Mouse (Mus musculus) heart, embryonic 11.5 days (tissue): ENCODE data around the gene U2surp. TPM values are rescaled to one million over a fixed set of nuclear protein-coding genes. Genes with fewer than 3 reads are reported as not detected.

Experiments used
- ATAC-seq: fragments of 200-750 bp; cut with Nextera tagmentation; replicated peaks from 2 replicates; pipeline ENCODE4 v1.8.0; 2017; ENCODE audit warnings: moderate library complexity; ENCODE audit not compliant: insufficient number of reproducible peaks, low FRiP score, low TSS enrichment
- H3K27ac ChIP-seq: fragments of 300-500 bp; sonication (generic); 2 replicates; pipeline ENCODE4 v1.5.1; 2014; ENCODE audit warnings: mild to moderate bottlenecking, low read depth, low read length
- H3K27me3 ChIP-seq: fragments of 300-500 bp; sonication (generic); 2 replicates; pipeline ENCODE4 v1.6.1; 2014; ENCODE audit warnings: mild to moderate bottlenecking, low read length, mixed read lengths; ENCODE audit not compliant: control insufficient read depth, insufficient read depth
- H3K36me3 ChIP-seq: fragments of 300-500 bp; sonication (generic); 2 replicates; pipeline ENCODE4 v1.6.1; 2014; ENCODE audit warnings: mild to moderate bottlenecking, low read length, moderate library complexity, mixed read lengths; ENCODE audit not compliant: control insufficient read depth, insufficient read depth
- H3K4me1 ChIP-seq: fragments of 300-500 bp; sonication (generic); 2 replicates; pipeline ENCODE4 v1.6.1; 2014; ENCODE audit warnings: low read length; ENCODE audit not compliant: control insufficient read depth, insufficient read depth
- H3K4me2 ChIP-seq: fragments of 300-500 bp; sonication (generic); 2 replicates; pipeline ENCODE4 v1.6.1; 2014; ENCODE audit warnings: mild to moderate bottlenecking, moderate library complexity
- H3K4me3 ChIP-seq: fragments of 300-500 bp; sonication (generic); 2 replicates; pipeline ENCODE4 v1.5.1; 2014; ENCODE audit warnings: low read depth, low read length
- H3K9ac ChIP-seq: fragments of 300-500 bp; sonication (generic); 2 replicates; pipeline ENCODE4 v1.6.1; 2014; ENCODE audit warnings: mild to moderate bottlenecking, low read depth, low read length, moderate library complexity
- H3K9me3 ChIP-seq: fragments of 300-500 bp; sonication (generic); replicated peaks from 2 replicates; pipeline ENCODE4 v1.6.1; 2016; ENCODE audit warnings: low read length; ENCODE audit not compliant: control insufficient read depth
- WGBS: fragments of 180-500 bp; shearing (Covaris S2); extraction: QIAGEN DNeasy Blood & Tissue Kit; methylation state at CpG from one replicate; pipeline ENCODE4 v1.1.7; 2014; ENCODE audit not compliant: insufficient replicate concordance; 5-methylcytosine and 5-hydroxymethylcytosine counted together
- polyA plus RNA-seq: library from polyadenylated mRNA; unstranded; fragments of >200 nt; fragmentation: Nextera tagmentation; extraction: Ambion mirVana; gene quantifications from 2 replicates; pipeline ENCODE4 v1.2.1, GENCODE M21; 2014

Gene U2surp
- polyA plus RNA-seq, 1 experiment from 2014 or later = 102 TPM

DNA sequence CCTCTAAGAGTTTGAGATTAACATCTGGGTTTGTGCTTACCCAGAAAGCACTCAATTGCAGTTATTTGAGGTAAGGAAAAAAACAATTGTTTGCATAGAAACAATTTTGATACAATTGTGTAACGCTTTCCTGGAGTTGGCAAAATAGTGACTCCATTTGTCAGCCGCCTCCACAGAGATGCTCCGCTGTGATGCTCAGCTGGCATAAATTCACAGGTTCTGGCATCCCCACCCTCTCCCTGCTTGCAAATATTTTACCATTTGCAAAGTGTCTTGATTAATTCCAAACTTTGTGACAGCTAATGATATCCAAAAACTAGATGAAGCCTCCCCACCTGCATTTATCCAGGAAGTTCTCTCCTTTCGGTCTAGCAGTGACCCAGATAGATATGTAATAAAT lies 99.7 kb downstream of the U2surp start:
- Histone ChIP-seq H3K27me3 (peaks cover 3% of the 10 kb centered on the region; the same call in 1 of the 2 replicates), H3K4me2 (no peak overlapping the region), H3K4me3 (no peak overlapping the region), H3K4me1 (no peaks in the 10 kb centered on the region), H3K27ac (no peak overlapping the region), H3K9me3 (no peaks in the 10 kb centered on the region), H3K36me3 (no peaks in the 10 kb centered on the region), H3K9ac (no peak overlapping the region)
- no peak for ATAC-seq
- 82% methylated on average over 4 of the region's 4 CpGs for WGBS

DNA sequence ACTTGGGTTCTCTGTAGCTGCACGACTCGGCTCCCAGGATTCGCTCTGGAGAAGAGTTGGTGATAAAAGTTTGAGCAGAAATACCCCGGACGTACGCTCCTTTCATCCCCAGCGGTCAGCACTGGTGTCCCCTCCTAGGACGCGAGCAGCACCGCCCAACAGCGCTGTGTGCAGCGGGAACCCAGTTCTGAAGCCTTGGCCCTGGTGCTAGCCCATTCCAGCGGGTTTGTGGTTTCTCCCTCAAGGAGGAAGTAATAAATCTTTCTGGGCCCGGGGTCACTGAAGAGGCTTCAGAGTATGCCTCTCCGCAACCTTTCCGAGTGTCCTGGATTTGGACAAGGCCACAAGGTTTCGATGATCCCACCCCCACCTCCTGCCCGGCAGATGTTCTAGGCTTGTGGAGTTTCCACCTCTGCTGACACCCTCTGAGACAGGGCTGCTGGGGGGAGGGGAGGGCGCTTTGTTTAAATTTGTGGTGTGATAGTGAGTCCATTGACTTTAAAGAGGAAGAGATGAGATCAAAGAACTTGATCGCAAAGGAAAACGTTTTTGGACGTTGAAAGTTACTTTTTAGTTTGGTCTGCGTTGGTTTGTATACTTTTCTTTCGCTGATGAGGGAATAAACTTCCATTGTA lies 104.1 kb downstream of the U2surp start:
- H3K4me1 ChIP-seq = 0 out of 2 replicates have a peak, but pooled peaks cover 2% of the 10 kb centered on the region
- H3K9me3 ChIP-seq = no peaks in the 10 kb centered on the region
- peak overlapping the region; percentile 30; the same call in 1 of the 2 replicates for H3K27ac ChIP-seq
- peak overlapping the region; percentile 96 for H3K4me2 ChIP-seq
- peak overlapping the region; percentile 75 for H3K9ac ChIP-seq
- H3K27me3 ChIP-seq = peaks cover 13% of the 10 kb centered on the region
- peak; percentile 32 for ATAC-seq
- H3K4me3 ChIP-seq = peak overlapping the region; percentile 65
- under 1% methylated on average over 24 of the region's 24 CpGs for WGBS
- H3K36me3 ChIP-seq = no peaks in the 10 kb centered on the region

Other genes starting within 250 kb of the U2surp start
- 2.2 and 2.9 TPM in 2 replicates for gene Chst2, start 105.3 kb downstream of the U2surp start, polyA plus RNA-seq
- 0.70 and 0.86 TPM in 2 replicates for gene Paqr9, start 47.7 kb upstream of the U2surp start, polyA plus RNA-seq
- gene Pcolce2, start 125.6 kb upstream of the U2surp start, polyA plus RNA-seq = 1.8 and 1.9 TPM in 2 replicates
- 2.1 and 2.2 TPM in 2 replicates for gene Trpc1, start 238.4 kb upstream of the U2surp start, polyA plus RNA-seq